Mouse (Mus musculus): ENCODE data around the gene Ms4a4b.
"Not testable (repeated sequence)": the region's sequence is repeated elsewhere in the genome, so short reads cannot be mapped to it uniquely, and the experiment has no call there.

Ms4a4b gene

DNA sequence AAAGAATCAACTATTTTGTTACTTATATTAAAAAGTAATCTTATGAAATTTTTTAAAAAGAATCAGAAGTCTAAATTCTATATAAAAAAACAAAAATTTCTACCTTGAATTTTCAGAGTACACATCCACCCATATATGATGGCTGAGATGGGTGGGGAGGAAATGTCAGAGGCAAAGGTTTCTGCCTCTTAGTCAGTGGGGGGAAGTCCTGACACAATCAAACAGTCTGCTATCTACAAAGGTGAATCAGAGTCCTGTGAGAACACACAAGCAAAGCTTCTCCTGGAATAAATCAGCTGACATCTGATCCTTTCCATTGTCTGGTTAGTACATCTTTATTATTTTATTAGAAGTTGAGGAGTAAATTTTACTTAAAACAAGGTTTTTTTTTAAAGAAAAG, at the start of gene Ms4a4b:
TSS of gene Ms4a4b (plus strand) at position 216 of the 400 bp plus-strand sequence.
- DNase-seq = no peak

DNA sequence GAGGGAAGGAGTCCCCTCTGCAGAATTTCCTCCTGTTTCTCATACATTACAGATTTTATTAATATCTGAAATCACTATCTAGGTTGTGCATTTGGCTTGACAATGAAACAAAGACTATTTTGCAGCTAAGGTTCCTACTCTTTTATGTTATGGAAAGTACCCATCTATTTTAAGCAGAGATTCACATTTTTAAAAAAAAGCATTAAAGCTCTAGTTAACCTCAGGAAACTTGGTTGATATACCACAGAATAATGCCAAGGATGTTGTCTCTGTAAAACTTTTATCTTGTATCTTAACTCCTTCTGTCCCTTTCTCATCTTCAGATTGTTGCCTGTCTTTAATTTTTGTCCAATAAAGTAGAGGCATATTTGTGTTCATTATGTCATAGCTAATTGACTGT, 47.6 kb upstream of the Ms4a4b start:
- no peak for DNase-seq

DNA sequence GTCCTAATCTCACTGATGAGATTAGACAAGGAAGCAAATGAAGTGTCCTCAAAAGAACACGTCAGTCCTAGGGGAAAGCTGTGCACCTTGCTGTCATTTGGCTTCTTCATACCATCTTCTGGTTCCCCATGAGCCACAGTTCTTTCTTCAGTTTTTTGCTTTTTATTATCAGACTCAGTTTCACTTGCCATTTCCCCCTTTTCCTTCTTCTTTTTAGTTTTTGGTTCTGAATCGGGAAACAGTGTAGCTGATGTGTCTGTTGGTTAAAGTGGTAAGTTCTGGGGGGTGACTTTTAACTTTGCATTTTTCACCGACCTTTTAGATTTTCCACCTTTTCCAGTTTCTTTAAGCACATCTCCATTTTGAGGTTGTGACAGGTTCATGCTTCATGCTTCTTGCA, 38.8 kb upstream of the Ms4a4b start, which contains the start of gene Ms4a4c:
TSS of gene Ms4a4c (plus strand) at position 244 of the 400 bp plus-strand sequence.
- DNase-seq = no peak

DNA sequence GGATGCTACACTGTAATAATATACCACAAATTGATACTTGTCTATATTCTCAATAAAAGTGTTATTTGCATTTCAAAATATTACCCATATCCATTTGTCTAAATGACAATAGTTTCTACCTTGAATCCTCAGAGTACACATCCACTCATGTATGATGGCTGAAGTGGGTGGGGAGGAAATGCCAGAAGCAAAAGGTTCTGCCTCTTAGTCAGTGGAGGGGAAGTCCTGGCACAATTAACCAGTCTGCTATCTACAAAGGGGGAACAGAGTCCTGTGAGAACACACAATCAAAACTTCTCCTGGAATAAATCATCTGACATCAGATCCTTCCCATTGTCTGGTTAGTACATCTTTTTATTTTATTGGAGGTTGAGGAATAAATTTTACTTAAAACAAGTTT, 35.9 kb upstream of the Ms4a4b start:
- no peak for DNase-seq

DNA sequence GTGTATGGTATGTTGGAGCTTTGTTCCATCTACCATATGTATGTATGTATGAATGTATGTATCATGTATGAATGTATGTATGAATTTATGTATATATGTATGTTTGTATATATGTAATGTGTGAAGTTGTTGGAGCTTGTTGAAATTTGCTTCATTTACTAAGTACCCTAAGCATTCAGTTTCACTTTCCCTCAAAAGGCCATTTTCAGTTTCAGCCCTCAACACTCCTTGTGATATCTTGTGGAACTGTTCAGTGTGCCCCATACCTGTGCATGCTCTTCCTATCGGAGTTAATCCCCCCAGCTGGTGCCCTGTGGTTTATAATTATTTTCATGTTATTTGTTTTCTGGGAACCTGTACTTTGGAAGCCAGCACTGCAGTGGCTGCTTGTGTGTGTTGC, 34.8 kb upstream of the Ms4a4b start:
- DNase-seq = no peak

DNA sequence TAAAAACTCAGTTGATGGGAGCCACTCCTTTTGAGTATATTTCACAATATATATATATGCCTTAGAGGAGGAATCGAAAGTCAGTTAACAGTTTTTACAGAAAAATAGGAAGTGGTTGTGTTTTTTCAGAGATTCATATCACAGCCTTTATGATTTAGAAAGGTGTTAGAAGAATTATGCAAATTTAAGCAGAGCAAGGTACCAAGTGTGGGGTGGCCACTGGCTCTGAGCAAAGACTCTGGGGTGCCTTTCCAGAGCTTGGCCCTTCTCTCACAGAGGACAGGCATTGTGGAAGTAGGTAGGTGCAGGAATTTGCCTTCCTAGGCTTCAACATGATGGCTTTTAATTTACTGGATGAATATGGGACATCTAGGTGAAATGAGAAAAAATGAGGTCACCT, 31.7 kb upstream of the Ms4a4b start:
- no peak for DNase-seq

DNA sequence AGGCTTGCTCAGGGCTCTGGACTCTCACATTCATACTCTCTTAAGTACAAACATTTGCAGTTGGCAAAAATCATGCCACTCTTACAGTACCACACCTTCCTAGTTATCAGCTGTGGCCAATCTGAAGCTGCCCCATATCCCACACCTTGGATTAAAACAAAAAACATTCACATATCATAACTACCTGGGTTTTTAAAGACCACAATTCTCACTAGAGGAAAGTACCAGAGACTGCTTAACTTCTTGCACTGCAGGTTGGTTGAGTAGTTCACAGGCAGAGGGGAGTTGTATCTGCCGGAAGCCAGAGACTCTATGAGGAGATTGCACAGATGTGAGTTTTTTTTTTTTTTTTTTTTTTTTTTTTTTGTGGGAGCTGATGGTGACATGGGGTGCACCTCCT, 29.3 kb upstream of the Ms4a4b start:
- DNase-seq = no peak

DNA sequence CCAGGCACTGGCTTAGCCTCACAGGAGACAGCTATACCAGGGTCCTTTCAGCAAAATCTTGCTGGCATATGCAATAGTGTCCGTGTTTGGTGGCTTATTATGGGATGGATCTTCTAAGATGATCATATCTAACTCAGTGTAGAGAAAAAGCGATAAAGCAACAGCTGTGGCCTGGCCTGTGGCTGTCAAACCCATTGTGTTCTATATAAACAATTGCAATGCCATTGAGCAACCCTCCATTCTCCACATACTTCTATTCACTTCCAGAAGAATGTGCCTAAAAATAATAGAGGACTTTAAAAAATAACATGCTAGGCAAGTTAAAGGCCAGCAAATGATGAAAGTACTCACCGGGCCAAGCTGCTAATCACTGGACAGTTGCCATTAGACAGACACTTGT, 27.8 kb upstream of the Ms4a4b start:
- DNase-seq = no peak

DNA sequence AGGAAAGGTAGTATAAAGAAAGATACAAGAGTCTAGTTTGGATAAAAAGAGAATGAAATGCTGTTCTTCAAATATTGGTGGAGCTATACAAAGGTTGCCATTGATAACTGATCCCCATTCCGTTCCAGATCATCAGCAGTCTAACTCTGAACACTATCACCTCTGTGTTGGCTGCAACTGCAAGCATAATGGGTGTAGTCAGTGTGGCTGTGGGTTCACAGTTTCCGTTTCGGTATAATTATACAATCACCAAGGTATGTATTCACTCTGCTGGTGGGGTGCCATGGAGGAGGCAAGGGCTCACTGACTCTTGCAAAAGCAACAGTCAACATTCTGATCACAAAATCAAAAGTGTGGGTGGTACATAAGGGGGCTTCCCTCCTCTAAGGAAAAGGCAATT, 24.5 kb upstream of the Ms4a4b start:
- DNase-seq = not testable (repeated sequence)

DNA sequence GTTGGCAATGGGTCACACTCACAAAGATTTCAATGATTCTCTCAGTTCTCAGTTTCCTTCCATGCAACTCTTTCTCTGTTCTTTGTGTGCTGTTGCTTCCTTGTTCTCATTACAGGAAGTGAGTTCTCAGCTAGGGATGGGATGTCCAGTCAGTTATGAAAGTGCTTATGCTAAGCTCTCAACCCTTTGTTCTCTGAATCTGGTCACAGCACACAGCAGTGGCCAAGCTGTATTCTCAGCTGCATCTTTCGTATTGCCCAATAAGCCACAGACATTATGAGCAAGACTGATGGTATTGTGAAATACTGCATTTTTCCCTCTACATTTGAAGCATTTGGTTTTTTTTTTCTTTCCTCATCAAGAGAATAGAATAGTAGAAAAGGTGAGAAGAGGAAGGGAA, 12.1 kb upstream of the Ms4a4b start:
- DNase-seq = not testable (repeated sequence)

DNA sequence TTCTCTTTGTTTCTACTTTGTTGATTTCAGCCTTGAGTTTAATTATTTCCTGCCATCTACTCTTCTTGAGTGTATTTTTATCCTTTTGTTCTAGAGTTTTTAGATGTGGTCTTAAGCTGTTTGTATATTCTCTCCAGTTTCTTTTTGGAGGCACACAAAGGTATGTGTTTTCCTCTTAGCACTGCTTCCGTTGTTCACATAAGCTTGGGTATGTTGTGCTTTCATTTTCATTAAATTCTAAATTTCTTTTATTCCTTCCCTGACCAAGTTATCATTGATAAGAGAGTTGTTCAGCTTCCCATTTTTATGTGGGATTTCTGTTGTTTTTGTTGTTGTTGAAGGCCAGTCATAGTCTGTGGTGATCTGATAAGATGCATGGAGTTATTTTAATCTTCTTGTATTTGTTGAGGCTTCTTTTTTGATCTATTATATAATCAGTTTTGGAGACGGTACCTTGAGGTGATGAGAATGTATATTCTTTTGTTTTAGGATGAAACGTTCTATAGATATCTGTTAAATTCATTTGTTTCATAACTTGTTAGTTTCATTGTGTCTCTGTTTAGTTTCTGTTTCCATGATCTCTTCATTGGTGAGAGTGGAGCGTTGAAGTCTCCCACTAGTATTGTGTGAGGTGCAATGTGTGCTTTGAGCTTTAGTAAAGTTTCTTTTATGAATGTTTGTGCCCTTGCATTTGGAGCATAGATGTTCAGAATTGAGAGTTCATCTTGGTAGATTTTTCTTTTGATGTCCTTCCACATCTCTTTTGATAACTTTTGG, 8.1 kb upstream of the Ms4a4b start:
- DNase-seq = no peak

DNA sequence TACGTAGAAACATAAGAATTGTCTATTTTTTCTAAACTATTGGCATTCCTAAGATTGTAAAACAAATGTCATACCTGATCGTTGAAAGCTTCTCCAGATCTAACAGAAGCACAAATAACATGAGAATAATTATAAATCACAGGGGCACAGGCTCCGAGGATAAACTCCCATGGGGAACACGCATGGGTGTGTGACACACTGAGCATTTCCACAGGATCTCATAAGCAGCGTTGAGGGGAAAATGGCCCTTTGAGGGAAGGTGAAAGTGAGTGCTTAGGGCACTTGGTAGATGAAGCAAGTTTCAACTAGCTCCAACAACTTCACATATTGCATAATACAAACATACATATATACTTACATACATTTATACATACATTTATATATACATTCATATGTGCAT, 611 bp downstream of the Ms4a4b start:
- DNase-seq = no peak

DNA sequence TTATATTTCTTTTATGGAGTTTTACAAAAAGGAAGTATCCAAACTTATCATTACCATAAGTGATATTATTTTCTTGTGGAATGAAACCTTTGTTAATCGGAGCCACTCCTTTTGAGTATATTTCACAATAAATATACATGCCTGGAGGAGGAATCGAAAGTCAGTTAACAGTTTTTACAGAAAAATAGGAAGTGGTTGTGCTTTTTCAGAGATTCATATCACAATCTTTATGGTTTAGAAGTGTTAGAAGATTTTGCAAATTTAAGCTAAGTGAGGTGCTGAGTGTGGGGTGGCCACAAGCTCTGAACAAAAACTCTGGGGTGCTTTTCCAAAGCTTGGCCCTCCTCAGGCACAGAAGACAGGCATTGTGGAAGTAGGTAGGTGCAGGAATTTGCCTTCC, 3.9 kb downstream of the Ms4a4b start:
- no peak for DNase-seq

DNA sequence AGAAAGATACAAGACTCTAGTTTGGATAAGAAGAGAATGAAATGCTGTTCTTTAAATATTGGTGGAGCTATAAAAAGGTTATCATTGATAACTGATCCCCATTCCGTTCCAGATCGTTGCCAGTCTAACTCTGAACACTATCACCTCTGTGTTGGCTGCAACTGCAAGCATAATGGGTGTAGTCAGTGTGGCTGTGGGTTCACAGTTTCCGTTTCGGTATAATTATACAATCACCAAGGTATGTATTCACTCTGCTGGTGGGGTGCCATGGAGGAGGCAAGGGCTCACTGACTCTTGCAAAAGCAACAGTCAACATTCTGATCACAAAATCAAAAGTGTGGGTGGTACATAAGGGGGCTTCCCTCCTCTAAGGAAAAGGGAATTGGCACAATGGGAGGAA, 15.7 kb downstream of the Ms4a4b start:
- not testable (repeated sequence) for DNase-seq

DNA sequence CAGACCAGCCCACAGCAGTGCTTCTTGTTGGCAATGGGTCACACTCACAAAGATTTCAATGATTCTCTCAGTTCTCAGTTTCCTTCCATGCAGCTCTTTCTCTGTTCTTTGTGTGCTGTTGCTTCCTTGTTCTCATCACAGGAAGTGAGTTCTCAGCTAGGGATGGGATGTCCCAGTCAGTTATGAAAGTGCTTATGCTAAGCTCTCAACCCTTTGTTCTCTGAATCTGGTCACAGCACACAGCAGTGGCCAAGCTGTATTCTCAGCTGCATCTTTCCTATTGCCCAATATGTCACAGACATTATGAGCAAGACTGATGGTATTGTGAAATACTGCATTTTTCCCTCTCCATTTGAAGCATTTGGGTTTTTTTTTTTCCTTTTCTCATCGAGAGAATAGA, 21.4 kb downstream of the Ms4a4b start:
- DNase-seq = not testable (repeated sequence)

DNA sequence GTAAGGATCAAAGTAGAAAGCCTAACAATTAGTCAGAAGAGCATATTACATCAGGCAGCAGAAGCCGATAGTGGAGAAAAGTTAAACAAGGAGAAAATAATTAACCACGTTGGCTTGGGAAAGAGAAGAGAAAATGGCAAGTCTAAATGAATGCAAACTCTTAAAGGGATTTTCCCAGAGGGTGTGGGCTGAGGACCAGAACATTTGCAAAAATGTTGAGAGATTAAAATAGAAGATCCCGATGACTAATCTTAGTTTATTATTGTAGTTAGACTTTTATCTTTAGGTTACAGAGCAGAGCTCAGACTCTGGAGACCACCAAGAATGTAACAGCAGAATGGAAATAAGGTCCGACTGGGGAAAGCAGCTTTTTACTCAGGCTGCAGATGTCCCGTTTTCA, 23.1 kb downstream of the Ms4a4b start:
- DNase-seq = no peak

DNA sequence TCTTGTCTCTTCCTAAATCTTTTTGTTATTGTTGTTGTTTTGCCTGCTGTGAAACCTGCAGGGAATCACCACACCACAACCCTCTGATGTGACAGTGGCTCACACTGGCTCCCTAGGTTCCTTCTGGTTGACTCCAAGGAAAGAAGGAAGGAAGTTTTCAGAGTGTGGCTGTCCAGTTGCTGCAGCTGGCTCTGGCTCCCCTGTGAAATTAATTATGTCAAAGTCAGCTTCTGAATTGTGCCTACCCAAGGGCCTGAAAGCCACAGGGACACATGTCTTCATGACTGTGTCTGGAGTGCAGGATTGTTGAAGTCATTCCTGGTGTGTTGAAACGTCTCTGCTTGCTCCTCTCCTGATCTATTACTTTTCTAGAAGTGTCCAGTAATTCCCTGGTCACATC, 25.0 kb downstream of the Ms4a4b start:
- not testable (repeated sequence) for DNase-seq

DNA sequence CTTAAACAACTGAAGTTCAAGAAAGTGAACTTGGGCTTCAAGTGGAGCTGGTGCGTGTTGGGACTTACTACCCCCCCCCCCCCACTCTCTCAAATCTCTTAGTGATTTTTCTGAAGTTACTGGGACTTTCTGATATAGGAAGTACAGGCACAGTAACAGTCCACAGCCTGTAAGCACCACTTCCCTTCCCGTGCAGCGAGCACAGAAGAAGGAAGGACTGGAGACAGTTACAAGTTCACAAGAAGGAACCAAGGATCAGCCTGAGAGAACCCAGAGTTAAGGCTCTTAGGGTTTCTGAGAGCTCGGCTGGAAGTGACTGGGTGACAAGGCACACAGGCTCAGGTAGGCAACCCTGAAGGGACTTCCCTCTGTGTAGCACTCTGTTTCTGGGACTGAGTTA, 25.9 kb downstream of the Ms4a4b start, which contains the start of gene Ms4a6c:
TSS of gene Ms4a6c (plus strand) at position 152 of the 400 bp plus-strand sequence.
- DNase-seq = not testable (repeated sequence)

DNA sequence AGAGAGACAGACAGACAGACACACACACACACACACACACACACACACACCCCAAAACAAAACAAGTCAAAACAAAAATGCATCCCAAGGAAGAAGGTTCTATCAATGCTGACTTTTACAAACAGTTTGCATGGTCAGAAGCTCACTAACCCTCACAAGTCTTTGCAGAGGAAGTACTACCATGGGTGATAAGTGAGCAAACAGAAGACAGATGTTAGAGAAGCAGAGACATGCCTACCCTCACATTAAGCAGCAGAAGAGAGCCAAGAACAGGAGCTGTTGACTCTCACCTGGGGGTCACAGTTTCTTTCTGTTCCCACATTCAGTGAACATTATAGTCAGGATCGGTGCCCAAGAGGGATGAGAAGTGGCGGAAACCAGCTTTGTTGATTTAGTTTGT, 36.4 kb downstream of the Ms4a4b start:
- no peak for DNase-seq

DNA sequence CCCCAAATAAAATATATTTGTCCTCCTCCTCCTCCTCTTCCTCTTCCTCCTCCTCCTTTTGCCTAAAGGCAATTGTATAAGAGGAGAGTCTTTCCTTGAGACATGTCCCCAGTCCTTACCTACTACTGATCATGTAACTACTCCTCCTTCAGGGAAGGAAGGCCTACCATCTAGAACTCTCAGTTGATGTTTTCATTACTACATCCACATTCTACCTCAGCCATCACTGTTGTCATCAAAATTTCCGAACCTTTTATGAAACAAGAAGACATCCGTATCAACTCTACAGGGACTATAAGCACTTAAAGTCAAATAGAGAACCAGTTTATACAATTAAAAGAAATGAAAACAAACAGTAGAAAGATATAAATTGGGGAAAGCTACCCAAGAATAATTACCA, 39.3 kb downstream of the Ms4a4b start:
- no peak for DNase-seq

DNA sequence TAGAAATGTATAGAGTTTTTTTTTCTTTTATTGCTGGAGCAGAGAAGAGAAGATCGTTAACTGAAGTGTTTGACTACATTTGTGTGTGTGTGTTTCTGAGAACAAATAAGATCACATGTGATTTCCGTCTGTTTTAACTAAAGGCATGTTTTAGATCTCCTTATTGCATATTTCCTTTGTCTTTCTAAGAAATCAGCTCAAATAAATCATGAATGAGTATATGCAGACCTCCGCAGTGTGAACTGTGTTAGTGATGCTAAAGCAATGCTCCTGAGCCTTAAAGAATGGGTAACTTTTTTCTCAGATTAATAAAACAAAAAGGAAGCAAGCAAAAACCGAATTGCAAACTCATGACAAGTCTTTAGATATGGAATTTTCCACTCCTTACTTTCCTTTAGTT, 40.6 kb downstream of the Ms4a4b start:
- DNase-seq = no peak

DNA sequence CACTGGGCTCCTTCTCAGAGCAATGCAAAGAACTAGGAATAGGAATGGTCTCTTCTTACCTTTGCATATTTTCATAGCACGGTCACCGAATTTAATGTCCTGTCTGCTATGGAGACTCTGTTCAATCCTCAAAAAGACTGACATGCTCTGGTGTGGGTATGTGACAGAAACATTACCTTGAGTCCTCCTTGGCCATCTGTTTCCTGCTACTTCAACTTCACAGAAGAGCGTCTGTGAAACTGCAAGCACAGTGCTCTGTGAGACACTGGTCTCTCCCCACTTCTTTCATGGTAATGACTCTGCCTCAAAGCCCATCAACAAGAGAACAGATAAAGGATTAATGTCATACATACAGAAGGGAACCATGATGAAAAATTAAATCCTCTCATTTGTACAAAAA, 41.0 kb downstream of the Ms4a4b start:
- no peak for DNase-seq

DNA sequence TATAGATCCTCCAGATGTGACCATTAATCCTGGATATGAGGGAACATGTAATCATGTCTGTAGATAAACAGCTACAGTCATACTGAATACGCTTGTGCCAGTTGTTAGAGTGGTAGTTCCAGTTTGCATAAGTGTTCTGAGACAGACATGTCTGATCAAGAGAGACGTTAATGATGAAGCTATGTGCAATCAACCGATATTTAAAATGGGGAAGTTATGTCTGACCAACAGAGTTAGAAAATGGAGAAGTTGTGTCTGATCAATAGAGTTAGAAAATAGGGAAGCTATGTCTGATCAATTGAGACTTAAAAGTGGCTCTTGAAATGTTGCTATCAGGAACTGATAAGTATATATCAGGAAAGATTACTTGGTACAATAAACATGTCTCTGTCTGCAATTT, 41.9 kb downstream of the Ms4a4b start:
- DNase-seq = no peak

DNA sequence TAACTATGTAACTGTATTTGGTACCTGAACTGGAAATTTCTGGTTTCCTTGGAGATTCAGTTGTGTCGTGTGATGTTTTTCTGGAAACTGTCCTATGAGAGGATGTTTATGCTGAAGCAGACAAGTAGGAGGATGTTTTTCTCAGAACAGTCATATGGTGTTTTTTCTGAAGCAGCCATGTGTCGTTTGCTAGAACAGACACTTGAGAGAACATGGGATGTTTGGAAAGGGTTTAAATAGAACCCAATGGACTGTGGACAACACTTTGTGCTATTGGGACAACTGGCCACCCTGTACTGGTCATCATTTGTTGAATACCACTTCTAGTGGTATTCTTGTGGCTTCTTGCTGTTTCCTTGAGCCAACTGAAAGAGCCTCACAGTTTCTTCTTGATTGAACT, 42.4 kb downstream of the Ms4a4b start, which contains the start of gene Gm8369:
TSS of gene Gm8369 (plus strand) at position 193 of the 400 bp plus-strand sequence.
- no peak for DNase-seq

DNA sequence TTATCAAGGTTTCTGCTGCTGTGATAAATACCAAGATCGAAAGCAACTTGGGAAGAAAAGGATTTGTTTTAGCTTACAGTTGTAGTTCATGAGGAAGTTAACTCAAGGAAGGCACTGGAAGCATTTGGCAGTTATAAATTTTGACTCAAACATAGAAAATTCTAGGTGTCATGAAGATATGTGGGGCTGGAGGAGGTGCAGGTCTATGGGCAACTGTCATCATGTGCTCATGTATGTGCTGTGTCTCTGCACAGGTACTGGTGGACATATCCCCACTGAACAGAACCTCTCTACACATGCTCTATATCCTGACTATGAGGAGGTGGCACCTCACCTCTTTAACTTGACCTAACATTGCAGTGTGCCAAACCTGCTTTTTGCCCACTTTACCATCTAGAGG, 43.2 kb downstream of the Ms4a4b start:
- DNase-seq = no peak

All from thymus, adult 18-20 months (tissue).